Mouse (Mus musculus) forebrain, embryonic 16.5 days (tissue): Measurements from ENCODE around the gene Plscr1. TPM values are rescaled to one million over a fixed set of nuclear protein-coding genes. Genes with fewer than 3 reads are reported as not detected.

Source experiments
- ATAC-seq: fragments of 200-750 bp; cut with Nextera tagmentation; 2 replicates; pipeline ENCODE4 v1.8.0; 2017; ENCODE audit warnings: mild to moderate bottlenecking, moderate library complexity
- H3K27ac ChIP-seq: fragments of 300-500 bp; sonication (generic); 2 replicates; pipeline ENCODE4 v1.5.1; 2014; ENCODE audit warnings: low read length, control low read depth
- H3K27me3 ChIP-seq: fragments of 300-500 bp; sonication (generic); replicated peaks from 2 replicates; pipeline ENCODE4 v1.6.1; 2014; ENCODE audit warnings: low read length; ENCODE audit not compliant: control insufficient read depth, insufficient read depth
- H3K36me3 ChIP-seq: fragments of 300-500 bp; sonication (generic); 2 replicates; pipeline ENCODE4 v1.6.1; 2014; ENCODE audit not compliant: control insufficient read depth, insufficient read depth
- H3K4me1 ChIP-seq: fragments of 300-500 bp; sonication (generic); replicated peaks from 2 replicates; pipeline ENCODE4 v1.6.1; 2014; ENCODE audit warnings: low read length; ENCODE audit not compliant: control insufficient read depth, insufficient read depth
- H3K4me2 ChIP-seq: fragments of 300-500 bp; sonication (generic); 2 replicates; pipeline ENCODE4 v1.6.1; 2014; ENCODE audit warnings: mild to moderate bottlenecking, low read length, control low read depth
- H3K4me3 ChIP-seq: fragments of 300-500 bp; sonication (generic); replicated peaks from 2 replicates; pipeline ENCODE4 v1.5.1; 2014; ENCODE audit warnings: mild to moderate bottlenecking, low read length, control low read depth
- H3K9ac ChIP-seq: fragments of 300-500 bp; sonication (generic); replicated peaks from 2 replicates; pipeline ENCODE4 v1.6.1; 2014; ENCODE audit warnings: low read depth, low read length, control low read depth
- H3K9me3 ChIP-seq: fragments of 300-500 bp; sonication (generic); 2 replicates; pipeline ENCODE4 v1.6.1; 2016; ENCODE audit warnings: low read length; ENCODE audit not compliant: control insufficient read depth
- WGBS: fragments of 180-500 bp; shearing (Covaris S2); extraction: QIAGEN DNeasy Blood & Tissue Kit; methylation state at CpG from one replicate; pipeline ENCODE4 v1.1.7; 2014; 5-methylcytosine and 5-hydroxymethylcytosine counted together
- polyA plus RNA-seq: library from polyadenylated mRNA; unstranded; fragments of >200 nt; fragmentation: Nextera tagmentation; extraction: Ambion mirVana; gene quantifications from 2 replicates; pipeline ENCODE4 v1.2.1, GENCODE M21; 2015

Plscr1 gene
- polyA plus RNA-seq, 1 experiment from 2014 or later, result 5.9 TPM

DNA sequence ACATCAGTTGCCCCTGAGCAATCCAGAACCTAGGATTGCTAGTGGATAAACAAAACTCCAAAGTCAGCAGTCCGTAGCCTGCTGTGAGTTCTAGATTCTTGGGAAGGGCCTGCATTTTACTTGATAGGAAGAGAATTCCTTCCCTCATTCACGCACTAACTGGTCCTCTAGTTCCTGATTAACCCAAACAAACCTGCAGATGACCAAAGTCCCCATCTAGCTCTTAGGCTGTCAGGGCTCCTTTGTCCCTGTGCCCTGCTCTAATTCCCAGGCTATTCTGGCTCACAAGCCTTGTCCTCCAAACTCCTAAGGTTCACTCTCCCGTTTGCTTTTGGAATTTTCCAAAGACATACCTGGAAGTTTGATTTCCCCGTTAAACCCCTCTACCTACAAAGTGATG is 23.1 kb downstream of the Plscr1 start:
- H3K4me3 ChIP-seq, result no peak overlapping the region
- H3K27me3 ChIP-seq, result no peaks in the 10 kb centered on the region
- no peak for ATAC-seq
- H3K27ac ChIP-seq, result no peak overlapping the region
- H3K9ac ChIP-seq, result no peak overlapping the region
- no peaks in the 10 kb centered on the region for H3K36me3 ChIP-seq
- H3K9me3 ChIP-seq, result no peaks in the 10 kb centered on the region
- H3K4me2 ChIP-seq, result no peak overlapping the region
- H3K4me1 ChIP-seq, result no peaks in the 10 kb centered on the region
- 87% methylated on average over 4 of the region's 4 CpGs for WGBS

DNA sequence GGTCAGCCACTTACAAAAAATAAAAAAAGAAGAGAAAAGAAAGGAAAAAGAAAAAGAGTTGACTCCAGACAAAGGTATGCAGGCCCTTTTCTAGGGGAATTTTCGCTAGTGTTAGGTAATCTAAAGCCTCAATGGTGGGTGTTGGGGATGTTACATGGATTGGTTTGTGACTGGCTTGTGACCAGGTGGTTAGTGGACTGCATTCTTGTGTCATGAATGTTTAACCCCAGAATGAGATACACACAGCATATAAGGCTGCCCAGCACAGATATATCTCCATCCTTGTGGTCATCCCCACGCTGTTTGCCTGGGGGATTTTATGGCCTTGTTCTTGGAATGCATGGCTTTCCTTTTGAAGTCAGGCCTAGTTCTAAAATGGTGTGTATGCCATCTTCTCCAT is 23.7 kb downstream of the Plscr1 start:
- Histone ChIP-seq H3K4me2 (no peak overlapping the region), H3K27me3 (no peaks in the 10 kb centered on the region), H3K36me3 (no peaks in the 10 kb centered on the region), H3K9me3 (no peaks in the 10 kb centered on the region), H3K27ac (no peak overlapping the region), H3K4me1 (no peaks in the 10 kb centered on the region), H3K9ac (no peak overlapping the region), H3K4me3 (no peak overlapping the region)
- WGBS, result 90% methylated on average over 2 of the region's 2 CpGs
- no peak for ATAC-seq

DNA sequence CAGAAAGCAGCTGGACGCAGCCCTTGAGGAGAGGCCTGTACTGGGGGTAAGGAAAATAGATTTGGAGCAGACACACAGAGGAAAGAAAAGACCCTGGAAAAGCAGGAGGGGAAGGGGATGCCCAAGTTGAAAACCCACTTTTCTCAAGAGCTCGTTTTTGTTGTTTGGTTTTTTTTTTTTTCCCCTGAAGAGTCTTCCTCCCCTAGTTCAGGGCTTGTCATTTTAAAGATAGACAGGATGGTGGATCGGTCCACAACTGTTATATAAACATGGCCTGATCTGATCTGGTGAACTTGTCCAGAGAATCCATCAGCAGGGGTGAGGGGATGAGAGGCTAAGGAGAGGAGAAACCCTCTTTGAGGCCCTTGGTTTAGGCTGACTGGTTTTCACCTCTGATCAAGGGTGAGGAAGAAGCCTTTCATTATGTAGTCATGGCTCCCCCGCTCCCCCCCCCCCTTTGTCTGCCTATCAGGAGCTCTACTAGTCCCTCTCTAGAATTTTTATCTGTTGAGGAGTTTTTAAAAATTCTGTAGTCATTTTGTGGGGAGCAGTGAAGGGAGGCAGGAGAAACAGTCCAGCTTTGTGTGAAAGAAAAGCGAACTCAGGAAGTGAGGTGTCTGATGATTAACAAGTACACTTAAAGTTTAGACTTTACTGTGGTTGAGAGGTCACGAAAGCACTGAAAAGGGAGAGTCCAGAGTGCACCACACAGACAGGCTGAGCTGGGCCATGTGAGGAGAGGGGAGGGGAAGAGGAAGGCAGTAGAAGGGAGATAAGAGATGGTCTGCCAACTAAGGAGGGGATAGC is 24.6 kb downstream of the Plscr1 start:
- Histone ChIP-seq H3K4me1 (no peaks in the 10 kb centered on the region), H3K9ac (no peak overlapping the region), H3K9me3 (no peaks in the 10 kb centered on the region), H3K4me2 (no peak overlapping the region), H3K27me3 (no peaks in the 10 kb centered on the region), H3K4me3 (no peak overlapping the region), H3K36me3 (no peaks in the 10 kb centered on the region), H3K27ac (no peak overlapping the region)
- 81% methylated on average over 6 of the region's 6 CpGs for WGBS
- ATAC-seq, result no peak

DNA sequence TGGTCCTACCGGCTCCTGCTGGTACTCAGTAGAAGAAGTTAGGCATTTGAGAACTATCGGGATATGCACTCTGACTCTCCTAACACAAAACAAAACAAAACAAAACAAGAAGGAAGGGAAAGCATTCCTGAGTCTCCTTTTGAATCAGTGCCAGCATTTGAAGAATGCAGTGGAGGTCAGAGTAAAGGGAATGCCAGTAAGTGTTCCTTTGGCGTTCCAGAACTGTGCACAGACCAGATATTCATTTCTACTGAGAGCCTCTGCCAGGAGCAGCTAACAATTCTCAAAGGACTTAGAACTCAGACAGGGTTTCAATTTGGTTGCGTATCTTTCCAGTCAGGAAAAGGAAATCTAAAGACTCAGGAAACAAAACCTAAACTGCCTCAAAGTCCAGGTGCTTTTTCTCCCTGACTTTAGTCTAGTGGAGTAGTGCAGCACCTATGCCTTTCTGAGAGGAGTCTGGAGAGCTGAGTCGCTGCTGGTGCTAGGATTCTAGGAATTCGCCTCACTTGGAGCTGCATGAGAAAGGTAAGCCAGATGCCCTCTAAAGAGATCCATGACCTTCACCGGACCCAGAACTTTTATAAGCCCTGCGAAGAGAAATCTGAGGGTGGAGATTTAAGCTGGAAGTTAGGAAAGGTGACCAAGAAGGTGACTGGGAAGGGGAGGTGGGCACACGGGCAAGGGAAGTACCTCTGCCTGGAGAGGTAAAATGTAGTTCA is 26.1 kb downstream of the Plscr1 start, which contains the start of gene Plscr2:
Plscr2 (plus strand) TSS at position 117 of the 722 bp plus-strand sequence.
- no peaks in the 10 kb centered on the region for H3K27me3 ChIP-seq
- no peak within 1 kb of the TSS for H3K9ac ChIP-seq
- ATAC-seq, result no peak
- H3K4me3 ChIP-seq, result no peak within 1 kb of the TSS
- 70% methylated on average over 9 of the region's 9 CpGs for WGBS
- H3K9me3 ChIP-seq, result no peaks in the 10 kb centered on the region
- no peak within 1 kb of the TSS for H3K4me2 ChIP-seq
- no peak within 1 kb of the TSS for H3K27ac ChIP-seq
- no peaks in the 10 kb centered on the region for H3K4me1 ChIP-seq
- H3K36me3 ChIP-seq, result no peaks in the 10 kb centered on the region

DNA sequence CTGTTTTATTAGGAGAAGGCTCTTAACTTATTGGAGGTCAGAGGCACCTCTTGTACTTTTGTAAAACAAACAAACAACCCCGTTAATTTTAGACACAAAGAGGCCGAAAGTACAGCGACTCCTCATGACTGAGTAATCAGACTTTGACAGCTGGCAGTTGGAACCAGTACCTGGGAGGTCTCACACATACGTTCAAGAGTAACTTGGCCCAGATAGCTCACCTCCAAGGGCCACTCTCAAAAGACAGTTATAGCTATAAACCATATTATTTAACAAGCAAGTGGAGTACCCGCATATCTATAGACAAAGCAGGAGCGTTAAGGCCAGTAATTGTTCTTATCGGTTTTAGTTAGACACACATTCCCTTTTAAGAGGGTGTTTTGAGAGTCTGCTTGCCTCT is 26.8 kb downstream of the Plscr1 start:
- no peaks in the 10 kb centered on the region for H3K27me3 ChIP-seq
- H3K27ac ChIP-seq, result no peak overlapping the region
- no peak overlapping the region for H3K4me3 ChIP-seq
- no peak overlapping the region for H3K4me2 ChIP-seq
- no peaks in the 10 kb centered on the region for H3K9me3 ChIP-seq
- no peak for ATAC-seq
- no peak overlapping the region for H3K9ac ChIP-seq
- 71% methylated on average over 7 of the region's 7 CpGs for WGBS
- H3K4me1 ChIP-seq, result no peaks in the 10 kb centered on the region
- no peaks in the 10 kb centered on the region for H3K36me3 ChIP-seq

DNA sequence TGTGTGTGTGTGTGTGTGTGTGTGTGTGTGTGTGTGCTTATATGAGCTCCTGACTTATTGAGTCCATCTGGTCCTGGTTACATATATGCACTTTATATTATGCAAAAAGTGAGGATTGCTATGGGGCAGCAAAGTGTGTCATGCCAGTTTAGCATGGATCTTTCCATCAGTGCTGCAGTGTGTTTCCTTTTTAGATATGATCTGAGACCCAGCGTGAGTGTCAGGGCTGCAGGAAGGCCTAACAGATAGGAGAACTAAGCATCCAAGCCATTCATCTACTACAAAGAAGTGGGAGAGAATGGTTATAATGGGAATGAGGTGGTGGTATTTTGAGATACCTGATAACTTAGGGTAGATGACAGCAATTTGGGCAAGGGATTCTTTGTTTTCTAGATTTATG is 30.5 kb downstream of the Plscr1 start:
- H3K9ac ChIP-seq, result no peak overlapping the region

DNA sequence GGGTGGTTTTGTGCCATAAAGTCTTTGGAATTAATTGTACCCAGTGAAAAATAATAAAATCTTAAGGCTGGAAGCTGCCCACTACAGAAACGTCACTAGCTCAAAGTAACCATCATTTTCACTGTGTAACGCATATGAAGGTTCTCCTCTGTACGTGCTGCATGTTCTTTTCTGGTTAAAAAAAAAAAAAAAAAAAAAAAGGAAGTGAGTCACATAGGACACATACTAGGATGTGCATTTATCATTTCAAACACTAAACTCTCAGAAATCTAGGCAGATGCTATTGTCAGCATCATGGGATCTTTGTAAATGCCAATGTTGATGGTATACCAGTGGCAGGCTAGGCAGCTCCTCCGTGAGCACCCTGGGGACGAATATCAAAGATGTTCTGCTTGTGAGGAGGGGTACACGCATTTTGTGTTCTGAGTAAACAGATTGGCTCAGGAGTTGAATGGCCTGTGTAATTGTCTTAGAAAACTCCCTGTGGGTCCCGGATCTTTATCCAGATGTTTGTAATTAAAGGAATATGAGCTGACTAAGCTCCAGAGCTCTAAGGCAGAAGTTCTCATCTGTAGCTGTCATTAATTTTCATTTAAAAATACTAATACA is 33.1 kb downstream of the Plscr1 start:
- no peaks in the 10 kb centered on the region for H3K27me3 ChIP-seq
- no peak for ATAC-seq
- no peaks in the 10 kb centered on the region for H3K9me3 ChIP-seq
- H3K4me2 ChIP-seq, result no peak overlapping the region
- no peak overlapping the region for H3K9ac ChIP-seq
- no peak overlapping the region for H3K27ac ChIP-seq
- H3K36me3 ChIP-seq, result no peaks in the 10 kb centered on the region
- H3K4me1 ChIP-seq, result no peaks in the 10 kb centered on the region
- 43% methylated on average over 7 of the region's 7 CpGs for WGBS
- no peak overlapping the region for H3K4me3 ChIP-seq

More for the DNA sequence above, 30.5 kb downstream of the Plscr1 start:
- Histone ChIP-seq H3K9me3 (no peaks in the 10 kb centered on the region), H3K4me1 (no peaks in the 10 kb centered on the region), H3K27me3 (no peaks in the 10 kb centered on the region), H3K27ac (no peak overlapping the region), H3K36me3 (no peaks in the 10 kb centered on the region), H3K4me2 (no peak overlapping the region), H3K4me3 (no peak overlapping the region)
- ATAC-seq, result no peak
- WGBS, result 93% methylated on average over 1 of the region's 1 CpGs

DNA sequence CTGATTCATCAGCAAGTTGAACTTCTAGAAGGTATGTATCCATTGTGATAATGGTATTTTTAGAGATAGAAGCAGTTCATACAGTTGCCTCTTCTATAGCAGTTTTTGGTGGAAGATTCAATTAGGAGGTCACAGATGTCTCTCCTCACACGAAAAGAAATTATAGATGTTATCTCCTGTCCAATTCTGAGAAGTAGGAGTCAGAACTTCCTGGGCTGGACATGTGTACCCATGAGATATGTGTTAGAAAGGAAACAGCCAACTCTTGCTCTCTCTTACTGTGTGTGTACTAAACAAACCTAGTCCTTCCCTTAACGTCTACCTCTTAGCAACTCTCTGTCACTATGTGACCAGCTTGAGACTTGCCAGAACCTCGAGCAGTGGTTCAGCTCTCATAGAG is 40.1 kb downstream of the Plscr1 start:
- Histone ChIP-seq H3K9ac (no peak overlapping the region), H3K36me3 (no peaks in the 10 kb centered on the region), H3K4me3 (no peak overlapping the region), H3K27ac (no peak overlapping the region), H3K27me3 (no peaks in the 10 kb centered on the region), H3K4me1 (no peaks in the 10 kb centered on the region), H3K9me3 (no peaks in the 10 kb centered on the region), H3K4me2 (no peak overlapping the region)
- ATAC-seq, result no peak
- 82% methylated on average over 3 of the region's 3 CpGs for WGBS

DNA sequence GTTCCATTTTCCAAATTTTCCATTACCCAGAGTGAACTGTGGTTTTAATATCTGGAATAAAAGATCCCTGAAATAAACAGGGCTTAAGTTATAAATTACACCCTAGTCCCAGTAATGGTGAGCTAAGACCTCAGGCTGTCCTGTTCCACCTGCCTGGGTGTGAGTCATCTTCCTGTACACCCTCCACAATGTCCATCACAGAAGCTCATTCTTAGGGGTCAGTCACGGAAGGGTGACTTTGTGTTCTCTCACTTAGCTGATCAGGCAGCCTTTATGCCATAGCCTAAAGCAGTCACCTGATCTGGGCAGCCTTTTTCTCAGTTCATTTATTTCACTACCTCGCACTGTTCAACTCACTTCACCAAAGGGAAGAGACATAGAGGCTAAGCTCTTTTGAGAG is 42.6 kb downstream of the Plscr1 start:
- no peak overlapping the region for H3K4me2 ChIP-seq
- no peaks in the 10 kb centered on the region for H3K9me3 ChIP-seq
- H3K27ac ChIP-seq, result no peak overlapping the region
- no peak for ATAC-seq
- no peak overlapping the region for H3K4me3 ChIP-seq
- no peaks in the 10 kb centered on the region for H3K36me3 ChIP-seq
- H3K4me1 ChIP-seq, result no peaks in the 10 kb centered on the region
- no peak overlapping the region for H3K9ac ChIP-seq
- no peaks in the 10 kb centered on the region for H3K27me3 ChIP-seq
- 63% methylated on average over 2 of the region's 2 CpGs for WGBS
